Mouse (Mus musculus): ENCODE data around the gene Fbxl13. TPM values are rescaled to one million over a fixed set of nuclear protein-coding genes. Genes with fewer than 3 reads are reported as not detected.

Fbxl13 gene
- polyA plus RNA-seq, 1 experiment from 2014 or later: 0.20 TPM

DNA sequence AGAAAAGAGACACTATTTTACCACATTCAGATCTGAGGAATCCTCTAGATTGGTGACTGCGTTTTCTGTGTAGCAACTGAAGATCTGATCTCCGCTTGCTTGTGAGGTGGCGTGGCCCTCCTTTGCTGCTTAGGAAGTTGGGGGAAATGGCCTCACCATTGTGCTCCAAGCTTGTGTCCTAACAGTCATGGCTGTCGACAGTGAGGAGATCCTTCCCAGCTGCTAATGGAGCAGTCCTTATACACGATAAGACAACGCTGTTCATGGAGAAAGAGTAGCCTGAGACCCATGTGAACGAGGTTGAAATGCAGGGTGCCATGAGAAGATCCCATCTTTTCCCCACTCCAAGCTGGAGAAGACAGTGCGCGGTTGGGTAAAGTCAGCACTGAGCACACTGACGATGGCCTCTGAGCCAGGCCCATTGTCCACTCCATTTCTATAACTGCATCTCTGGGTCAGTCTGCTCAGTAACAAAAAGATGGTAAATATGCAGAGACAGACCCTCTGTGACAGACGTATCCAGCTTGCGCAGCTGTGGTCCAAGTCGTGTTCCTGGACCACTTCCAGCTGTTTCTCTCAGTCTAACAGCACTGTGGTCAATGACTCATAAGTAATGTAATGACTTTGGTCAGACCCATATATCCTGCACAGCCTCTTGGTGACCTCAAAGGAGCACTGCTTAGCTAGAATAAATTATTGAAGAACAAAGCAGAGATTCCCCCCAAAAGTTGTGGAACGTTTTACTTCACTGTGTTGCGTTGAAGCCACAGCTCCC is 117.2 kb downstream of the Fbxl13 start:
- Histone ChIP-seq H3K27me3 (replicated peaks) (no peaks in the 10 kb centered on the region), H3K4me3 (replicated peaks) (no peak overlapping the region), H3K4me1 (replicated peaks) (peaks cover 4% of the 10 kb centered on the region), H3K9ac (no peak overlapping the region), H3K4me2 (replicated peaks) (no peak overlapping the region), H3K9me3 (no peaks in the 10 kb centered on the region), H3K27ac (peak overlapping the region; percentile 34), H3K36me3 (no peaks in the 10 kb centered on the region)
- WGBS: 65% methylated on average over 15 of the region's 15 CpGs
- ATAC-seq: peak; percentile 91

DNA sequence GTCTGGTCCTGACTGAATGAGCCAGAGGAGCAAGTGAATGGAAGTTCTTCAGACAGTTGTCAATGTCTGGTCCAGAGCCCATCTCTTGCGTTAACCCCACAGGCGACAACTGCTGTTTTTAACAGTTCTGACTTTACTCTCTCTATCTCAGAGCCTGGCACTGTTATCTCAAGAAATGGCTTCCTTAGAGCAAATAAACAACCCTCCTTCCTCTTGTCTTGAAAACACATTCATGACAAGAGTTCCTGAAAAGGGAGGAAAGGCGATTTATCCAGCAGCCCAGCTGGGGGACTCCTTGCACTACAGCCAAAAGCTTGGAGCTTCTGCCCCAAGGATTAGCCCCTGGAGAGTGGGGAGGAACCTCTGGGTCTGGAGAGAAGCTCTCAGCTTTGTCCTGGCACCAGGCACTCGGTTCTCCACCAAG is 117.9 kb downstream of the Fbxl13 start:
- no peak overlapping the region for H3K4me2 ChIP-seq (replicated peaks)
- H3K4me3 ChIP-seq (replicated peaks): no peak overlapping the region
- WGBS: 50% methylated on average over 4 of the region's 4 CpGs
- no peak overlapping the region for H3K9ac ChIP-seq
- peak overlapping the region; percentile 56; the same call in 1 of the 2 replicates for H3K27ac ChIP-seq
- 0 out of 2 replicates have a peak, but pooled peaks have one; percentile 55 for ATAC-seq
- H3K9me3 ChIP-seq: no peaks in the 10 kb centered on the region
- H3K27me3 ChIP-seq (replicated peaks): no peaks in the 10 kb centered on the region
- peaks cover 4% of the 10 kb centered on the region for H3K4me1 ChIP-seq (replicated peaks)
- no peaks in the 10 kb centered on the region for H3K36me3 ChIP-seq

DNA sequence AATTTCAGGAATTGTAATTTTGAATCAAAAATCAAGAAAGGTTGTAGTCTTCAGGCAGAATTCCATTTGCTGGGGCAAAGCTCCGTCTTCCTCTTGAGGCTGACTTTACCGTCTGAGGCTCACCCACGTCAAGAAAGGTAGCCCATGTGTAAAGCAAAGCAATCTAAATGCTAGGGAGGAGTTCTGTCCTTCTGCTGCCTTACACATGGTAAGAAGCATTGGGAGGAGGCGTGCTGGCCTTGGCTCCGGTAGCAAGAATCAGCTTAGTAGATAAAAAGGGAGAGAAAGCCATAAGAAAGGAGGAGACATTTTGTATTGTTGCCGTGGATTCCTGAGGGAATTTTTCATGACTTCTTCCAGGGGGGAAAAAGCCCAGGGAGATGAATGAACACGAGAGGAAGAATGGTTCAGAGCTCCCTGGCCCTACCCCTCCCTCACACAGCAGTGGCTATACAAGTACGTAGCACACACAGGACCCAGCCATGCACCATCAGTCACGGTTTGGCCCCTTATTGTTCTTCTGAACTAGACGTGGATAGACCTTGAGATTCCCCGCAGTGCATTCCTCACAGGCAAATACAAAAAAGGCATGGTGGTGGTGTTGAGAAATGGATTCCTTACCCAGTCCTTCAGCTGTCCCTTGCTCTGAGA is 118.5 kb downstream of the Fbxl13 start:
- Histone ChIP-seq H3K27me3 (replicated peaks) (no peaks in the 10 kb centered on the region), H3K4me3 (replicated peaks) (no peak overlapping the region), H3K4me2 (replicated peaks) (no peak overlapping the region), H3K9ac (no peak overlapping the region), H3K4me1 (replicated peaks) (peaks cover 4% of the 10 kb centered on the region), H3K27ac (peak overlapping the region; percentile 56; the same call in 1 of the 2 replicates), H3K9me3 (no peaks in the 10 kb centered on the region), H3K36me3 (no peaks in the 10 kb centered on the region)
- ATAC-seq: no peak
- WGBS: 69% methylated on average over 11 of the region's 11 CpGs

DNA sequence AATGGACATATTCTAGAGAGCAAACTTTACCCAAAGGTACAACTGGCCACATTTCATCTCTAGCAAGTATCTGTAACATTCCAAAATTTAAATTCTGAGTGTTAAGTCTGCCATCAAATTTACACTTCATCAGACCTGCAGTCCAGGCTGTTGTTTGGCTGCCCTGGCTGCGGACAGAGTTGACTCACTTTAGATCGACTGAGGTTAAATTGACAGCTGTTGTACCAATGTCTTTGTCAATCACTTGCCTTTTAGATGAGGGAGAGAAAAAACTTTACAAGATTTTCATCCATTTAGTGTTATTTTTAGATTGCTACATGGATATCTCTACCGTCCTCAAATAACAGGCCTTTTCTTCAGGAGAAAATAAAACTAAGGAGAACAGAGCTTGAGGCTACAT is 126.3 kb downstream of the Fbxl13 start:
- no peaks in the 10 kb centered on the region for H3K4me1 ChIP-seq (replicated peaks)
- no peaks in the 10 kb centered on the region for H3K27me3 ChIP-seq (replicated peaks)
- no peak for ATAC-seq
- H3K9me3 ChIP-seq: no peaks in the 10 kb centered on the region
- no peak overlapping the region for H3K4me2 ChIP-seq (replicated peaks)
- no peak overlapping the region for H3K9ac ChIP-seq
- no peaks in the 10 kb centered on the region for H3K36me3 ChIP-seq
- no peak overlapping the region for H3K27ac ChIP-seq
- 82% methylated on average over 3 of the region's 3 CpGs for WGBS
- no peak overlapping the region for H3K4me3 ChIP-seq (replicated peaks)

DNA sequence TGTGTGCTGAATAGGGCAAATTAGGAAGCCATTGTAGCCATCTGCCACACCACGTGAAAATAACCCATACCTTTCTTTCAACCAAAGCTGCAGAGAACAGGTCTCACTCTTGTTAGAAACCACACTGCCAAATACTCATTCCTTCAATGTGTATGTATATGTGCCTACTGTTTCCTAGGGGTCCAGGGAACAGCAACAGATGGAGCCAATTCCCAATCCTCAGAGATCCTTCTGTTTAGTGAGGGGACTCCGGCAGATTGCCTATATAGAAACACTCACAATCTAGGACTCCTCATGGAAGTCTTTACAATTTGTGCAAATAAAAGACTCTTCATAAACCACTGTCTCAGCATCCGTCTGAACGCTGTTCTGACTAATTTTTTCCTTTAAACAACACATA is 127.2 kb downstream of the Fbxl13 start:
- Histone ChIP-seq H3K4me1 (replicated peaks) (no peaks in the 10 kb centered on the region; the same call in 1 of the 2 replicates), H3K27me3 (replicated peaks) (no peaks in the 10 kb centered on the region), H3K4me2 (replicated peaks) (no peak overlapping the region), H3K36me3 (no peaks in the 10 kb centered on the region), H3K27ac (no peak overlapping the region), H3K9me3 (no peaks in the 10 kb centered on the region), H3K9ac (no peak overlapping the region), H3K4me3 (replicated peaks) (no peak overlapping the region)
- WGBS: 80% methylated on average over 4 of the region's 4 CpGs
- ATAC-seq: no peak

DNA sequence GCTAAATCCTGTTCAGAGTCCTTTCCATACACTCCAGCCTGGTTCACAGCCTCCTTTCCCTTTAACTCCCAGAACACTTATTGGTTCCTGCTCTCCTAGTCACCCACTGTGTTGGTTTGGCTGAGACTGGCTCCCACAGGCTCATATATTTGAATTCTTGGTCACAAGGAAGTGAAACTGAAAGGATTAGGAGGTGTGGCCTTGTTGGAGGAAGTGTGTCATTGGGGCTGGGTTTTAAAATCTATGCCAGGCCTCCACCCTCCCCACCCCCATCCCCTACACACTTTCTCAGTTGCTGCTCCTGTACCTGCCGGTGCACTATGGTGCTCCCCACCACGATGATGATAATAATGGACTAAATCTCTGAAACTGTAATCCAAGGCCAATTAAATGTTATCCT is 127.9 kb downstream of the Fbxl13 start:
- Histone ChIP-seq H3K36me3 (no peaks in the 10 kb centered on the region), H3K4me3 (replicated peaks) (no peak overlapping the region), H3K4me2 (replicated peaks) (no peak overlapping the region), H3K9me3 (no peaks in the 10 kb centered on the region), H3K27me3 (replicated peaks) (no peaks in the 10 kb centered on the region), H3K27ac (no peak overlapping the region), H3K4me1 (replicated peaks) (peaks cover 5% of the 10 kb centered on the region; the same call in 1 of the 2 replicates), H3K9ac (no peak overlapping the region)
- WGBS: 93% methylated on average over 2 of the region's 2 CpGs
- ATAC-seq: no peak

DNA sequence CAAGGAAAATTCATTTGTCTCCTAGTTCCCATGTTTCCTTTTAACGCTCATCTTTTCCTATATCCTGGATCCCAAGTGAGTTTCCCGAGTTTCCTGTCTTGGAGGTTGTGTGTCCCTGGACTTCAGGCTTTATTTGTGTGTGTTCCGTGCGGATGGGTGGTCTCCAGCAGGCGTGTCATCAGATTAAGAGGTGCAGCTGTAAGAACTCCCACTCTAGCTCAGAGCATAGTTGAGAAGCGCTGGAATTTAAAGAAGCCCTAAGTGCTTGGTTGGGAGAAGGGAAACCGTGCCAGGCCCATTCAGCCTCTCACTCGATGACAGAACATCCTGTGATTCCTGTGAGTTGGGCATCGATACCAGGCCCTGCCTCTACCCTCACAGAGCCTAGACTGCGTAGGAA is 132.1 kb downstream of the Fbxl13 start:
- Histone ChIP-seq H3K4me1 (replicated peaks) (peaks cover 5% of the 10 kb centered on the region; the same call in 1 of the 2 replicates), H3K27me3 (replicated peaks) (no peaks in the 10 kb centered on the region), H3K9ac (no peak overlapping the region), H3K27ac (no peak overlapping the region), H3K4me2 (replicated peaks) (no peak overlapping the region), H3K9me3 (no peaks in the 10 kb centered on the region), H3K4me3 (replicated peaks) (no peak overlapping the region), H3K36me3 (no peaks in the 10 kb centered on the region)
- 43% methylated on average over 10 of the region's 10 CpGs for whole genome bisulfite sequencing
- ATAC-seq: peak; percentile 71

DNA sequence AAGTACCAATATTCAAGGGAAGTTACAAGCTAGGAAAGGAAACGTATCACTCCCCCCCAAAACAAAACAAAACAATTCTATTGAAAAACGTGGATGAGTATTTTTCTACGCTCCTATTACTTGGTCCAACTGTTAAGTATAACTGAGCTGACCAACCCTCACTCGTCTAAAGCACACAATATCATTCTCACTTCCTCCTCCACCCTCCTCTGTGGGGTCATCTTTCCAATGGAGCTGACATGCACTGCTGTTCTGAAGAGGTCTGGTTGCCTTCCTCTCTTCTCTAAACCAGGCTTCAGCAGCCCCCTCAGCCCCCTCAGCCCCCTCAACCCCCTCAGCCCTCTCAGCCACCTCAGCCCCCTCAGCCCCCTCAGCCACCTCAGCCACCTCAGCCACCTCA is 135.6 kb downstream of the Fbxl13 start:
- Histone ChIP-seq H3K9ac (no peak overlapping the region), H3K4me2 (replicated peaks) (no peak overlapping the region), H3K4me1 (replicated peaks) (peaks cover 5% of the 10 kb centered on the region; the same call in 1 of the 2 replicates), H3K27me3 (replicated peaks) (no peaks in the 10 kb centered on the region), H3K4me3 (replicated peaks) (no peak overlapping the region), H3K27ac (no peak overlapping the region), H3K9me3 (no peaks in the 10 kb centered on the region), H3K36me3 (no peaks in the 10 kb centered on the region)
- ATAC-seq: no peak
- whole genome bisulfite sequencing: 68% methylated on average over 4 of the region's 4 CpGs

DNA sequence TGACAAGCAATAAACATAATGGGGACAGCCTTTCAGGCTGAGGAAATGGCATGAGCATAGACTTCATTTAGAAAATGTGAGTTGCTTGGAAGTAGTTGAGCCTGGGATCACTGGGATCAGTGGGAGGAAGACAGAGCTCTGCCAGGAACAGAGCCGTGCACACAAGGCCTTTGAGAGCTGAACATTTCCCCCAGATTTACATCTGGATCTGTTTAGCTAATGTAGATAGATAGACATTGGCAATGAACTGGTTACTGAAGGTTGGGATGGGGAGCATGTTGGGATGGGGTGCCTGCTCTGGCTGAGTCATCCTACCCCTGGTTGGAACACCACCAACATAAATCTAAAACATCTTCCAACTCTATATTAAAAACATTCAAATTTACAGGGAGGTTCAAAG is 138.5 kb downstream of the Fbxl13 start:
- Histone ChIP-seq H3K9ac (no peak overlapping the region), H3K4me3 (replicated peaks) (no peak overlapping the region), H3K9me3 (no peaks in the 10 kb centered on the region), H3K4me1 (replicated peaks) (no peaks in the 10 kb centered on the region), H3K27me3 (replicated peaks) (no peaks in the 10 kb centered on the region), H3K27ac (no peak overlapping the region), H3K36me3 (no peaks in the 10 kb centered on the region), H3K4me2 (replicated peaks) (no peak overlapping the region)
- ATAC-seq: no peak
- 67% methylated on average over 1 of the region's 1 CpGs for WGBS

DNA sequence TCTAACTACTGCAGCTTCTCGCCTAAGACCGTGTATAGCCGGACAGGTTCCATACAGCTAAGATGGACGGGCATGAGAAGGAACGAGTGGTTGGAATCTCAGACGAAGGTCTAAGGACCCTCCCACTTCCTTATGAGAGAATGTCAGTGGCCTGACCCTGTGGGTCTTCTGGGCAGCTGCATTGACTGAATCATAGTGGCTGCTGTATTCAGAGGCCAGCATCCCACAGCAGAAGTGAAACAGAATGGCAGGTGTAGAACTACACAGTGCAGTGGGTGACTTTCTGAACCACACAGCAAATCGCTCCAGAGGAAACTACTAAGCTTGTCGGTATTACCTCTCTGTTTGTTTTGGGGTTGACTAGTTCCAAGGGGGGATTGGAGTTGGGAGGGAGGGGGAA is 140.3 kb downstream of the Fbxl13 start:
- WGBS: 76% methylated on average over 8 of the region's 8 CpGs
- Histone ChIP-seq H3K27ac (no peak overlapping the region), H3K27me3 (replicated peaks) (no peaks in the 10 kb centered on the region), H3K9ac (no peak overlapping the region), H3K4me3 (replicated peaks) (no peak overlapping the region), H3K36me3 (no peaks in the 10 kb centered on the region), H3K9me3 (no peaks in the 10 kb centered on the region), H3K4me2 (replicated peaks) (no peak overlapping the region), H3K4me1 (replicated peaks) (peaks cover 4% of the 10 kb centered on the region; the same call in 1 of the 2 replicates)
- ATAC-seq: no peak

DNA sequence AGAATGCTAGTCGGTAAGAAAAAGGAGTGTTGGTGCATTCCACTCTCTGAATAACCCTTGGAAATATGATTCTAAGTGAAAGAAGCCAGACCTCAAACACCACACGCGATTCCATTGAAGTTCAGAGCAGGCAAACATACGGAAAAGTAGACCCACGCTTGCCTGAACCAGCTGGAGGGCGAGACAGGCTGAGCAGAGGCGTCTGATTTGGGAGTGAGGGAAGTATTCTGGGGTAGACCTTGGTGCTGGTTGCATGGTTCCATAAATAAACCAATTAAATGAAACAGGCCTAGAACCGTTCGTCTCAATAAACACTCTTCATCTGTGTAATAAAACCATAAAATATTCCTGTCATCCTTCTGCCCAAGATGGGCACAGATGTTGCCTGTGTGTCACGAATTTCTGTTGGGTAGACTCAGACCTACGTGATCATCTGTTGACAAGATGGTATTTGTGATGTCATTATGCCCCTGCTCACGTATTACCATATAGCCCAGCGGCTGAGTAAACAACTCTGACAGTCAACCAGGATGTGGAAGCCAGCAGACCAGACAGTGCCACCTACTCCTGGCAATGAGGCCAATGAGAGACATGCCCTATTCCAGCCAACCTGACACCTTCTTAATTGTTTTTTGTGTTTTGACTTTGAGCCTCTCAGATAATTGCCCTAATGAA is 142.4 kb downstream of the Fbxl13 start:
- no peak overlapping the region for H3K27ac ChIP-seq

DNA sequence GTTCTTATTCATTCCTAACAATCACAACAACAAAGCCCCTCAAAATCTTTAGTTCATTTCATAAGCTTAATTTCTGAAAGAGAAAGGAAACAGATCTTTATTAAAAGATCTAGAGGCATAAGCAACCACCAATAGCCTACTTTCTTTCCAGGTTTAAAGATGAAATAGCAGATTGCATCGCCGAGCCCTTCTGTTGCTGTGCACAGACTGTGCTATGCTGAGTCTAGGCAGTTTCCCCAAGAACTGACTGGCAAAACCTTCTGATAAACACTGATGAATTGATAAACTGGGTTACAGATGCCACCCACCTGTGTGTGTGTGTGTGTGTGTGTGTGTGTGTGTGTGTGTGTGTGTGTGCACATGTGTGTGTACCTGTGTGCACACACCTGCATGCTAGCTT is 144.5 kb downstream of the Fbxl13 start:
- Histone ChIP-seq H3K9ac (no peak overlapping the region), H3K4me2 (replicated peaks) (no peak overlapping the region), H3K9me3 (no peaks in the 10 kb centered on the region), H3K36me3 (no peaks in the 10 kb centered on the region), H3K27me3 (replicated peaks) (no peaks in the 10 kb centered on the region), H3K4me3 (replicated peaks) (no peak overlapping the region), H3K27ac (0 out of 2 replicates have a peak overlapping the region, but pooled peaks have one; percentile 14), H3K4me1 (replicated peaks) (peaks cover 4% of the 10 kb centered on the region; the same call in 1 of the 2 replicates)
- WGBS: 68% methylated on average over 2 of the region's 2 CpGs
- ATAC-seq: no peak

More for the DNA sequence above, 142.4 kb downstream of the Fbxl13 start:
- Histone ChIP-seq H3K9ac (no peak overlapping the region), H3K36me3 (no peaks in the 10 kb centered on the region), H3K4me2 (replicated peaks) (no peak overlapping the region), H3K27me3 (replicated peaks) (no peaks in the 10 kb centered on the region), H3K4me3 (replicated peaks) (no peak overlapping the region), H3K9me3 (no peaks in the 10 kb centered on the region), H3K4me1 (replicated peaks) (peaks cover 4% of the 10 kb centered on the region; the same call in 1 of the 2 replicates)
- 55% methylated on average over 13 of the region's 13 CpGs for WGBS
- ATAC-seq: no peak
